Mouse (Mus musculus) splenic B cell, adult 2 months (primary cell): ENCODE results near the gene Ube2q1.

ENCODE experiments used
- DNase-seq: peaks from one replicate; pipeline ENCODE4 v3.0.0-alpha.2; 2011; ENCODE audit warnings: low read depth, low spot score
- H3K27me3 ChIP-seq: 2 replicates; pipeline ENCODE4 v1.6.1; 2012; ENCODE audit warnings: mild to moderate bottlenecking, low read length, moderate library complexity, mixed read lengths; ENCODE audit not compliant: control insufficient read depth, poor library complexity, insufficient read depth, severe bottlenecking
- H3K36me3 ChIP-seq: 2 replicates; pipeline ENCODE4 v1.6.1; 2012; ENCODE audit warnings: mild to moderate bottlenecking, low read length, moderate library complexity, mixed read lengths; ENCODE audit not compliant: control insufficient read depth, poor library complexity, insufficient read depth, severe bottlenecking

The Ube2q1 gene

DNA sequence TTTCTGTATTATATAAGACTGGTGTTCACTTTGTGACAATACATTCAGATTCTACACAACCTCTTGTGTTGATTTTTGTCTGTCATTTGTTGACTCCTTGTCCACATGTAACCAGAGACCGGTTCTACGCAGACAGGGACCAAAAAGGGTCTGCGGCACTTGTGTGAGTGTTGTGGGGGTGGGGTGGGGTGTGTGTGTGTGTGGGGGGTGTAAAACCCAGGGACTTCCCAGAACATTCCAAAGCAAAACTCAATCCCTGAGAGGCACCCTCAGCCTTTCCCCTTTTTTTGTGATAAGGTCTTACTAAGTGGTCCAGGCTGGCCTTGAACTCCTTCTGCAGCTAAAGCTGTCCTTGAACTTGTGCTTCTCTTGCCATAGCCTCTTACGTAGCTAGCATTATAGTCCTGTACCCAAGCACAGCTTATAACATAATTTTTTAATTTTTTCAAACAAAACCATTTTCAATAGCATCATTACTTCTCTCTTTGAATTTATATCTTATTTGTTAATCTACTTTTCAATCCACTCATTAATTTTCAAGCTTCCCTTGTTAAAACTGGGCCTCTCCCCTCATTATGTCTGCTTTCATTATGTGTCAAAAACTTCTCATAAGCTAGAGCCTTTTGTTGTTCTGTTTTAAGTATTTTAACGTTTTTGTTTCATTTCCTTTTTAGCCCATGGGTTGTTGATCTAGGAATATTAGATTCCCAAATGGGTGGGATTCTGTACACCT is 27.5 kb downstream of the Ube2q1 start:
- no peak for DNase-seq
- no peaks in the 10 kb centered on the region for H3K36me3 ChIP-seq
- H3K27me3 ChIP-seq = no peaks in the 10 kb centered on the region

DNA sequence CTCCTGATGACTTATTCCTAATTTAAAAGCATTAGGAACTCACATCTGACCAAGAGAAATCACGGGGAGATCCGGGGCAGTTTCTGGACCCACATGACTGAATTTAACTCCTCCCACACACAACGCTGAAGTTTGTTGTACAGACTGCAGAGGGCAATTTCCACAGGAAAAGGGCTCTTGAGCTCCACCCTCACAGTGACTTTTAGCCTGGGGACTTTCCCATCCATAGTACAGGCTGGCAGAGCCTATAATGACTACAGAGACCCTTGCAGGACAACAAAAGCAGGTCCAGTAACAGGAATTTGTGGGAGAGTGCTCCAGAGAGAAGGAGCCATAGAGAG is 28.1 kb downstream of the Ube2q1 start:
- DNase-seq = peak; percentile 84
- Histone ChIP-seq H3K27me3 (no peaks in the 10 kb centered on the region), H3K36me3 (no peaks in the 10 kb centered on the region)

DNA sequence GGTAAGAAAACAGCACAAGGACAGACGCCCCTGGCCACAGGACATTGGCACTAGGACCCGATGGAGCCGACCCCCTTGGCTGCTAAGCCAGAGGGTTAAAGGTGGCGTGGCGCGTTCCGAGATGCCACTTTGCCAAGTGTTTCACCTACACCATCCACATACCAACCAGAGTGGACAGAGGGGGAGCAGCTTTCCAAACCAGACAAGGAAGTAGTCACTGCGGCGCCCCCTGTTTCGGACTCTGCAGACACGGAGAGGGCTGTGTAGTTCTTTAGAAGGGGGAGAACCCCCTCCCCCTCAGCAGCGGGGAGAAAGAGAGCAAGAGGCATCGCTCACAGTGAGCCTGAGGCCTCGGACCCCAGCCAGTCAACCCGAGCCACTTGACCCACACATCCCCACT is 29.5 kb downstream of the Ube2q1 start:
- H3K36me3 ChIP-seq = no peaks in the 10 kb centered on the region
- H3K27me3 ChIP-seq = no peaks in the 10 kb centered on the region
- DNase-seq = no peak

DNA sequence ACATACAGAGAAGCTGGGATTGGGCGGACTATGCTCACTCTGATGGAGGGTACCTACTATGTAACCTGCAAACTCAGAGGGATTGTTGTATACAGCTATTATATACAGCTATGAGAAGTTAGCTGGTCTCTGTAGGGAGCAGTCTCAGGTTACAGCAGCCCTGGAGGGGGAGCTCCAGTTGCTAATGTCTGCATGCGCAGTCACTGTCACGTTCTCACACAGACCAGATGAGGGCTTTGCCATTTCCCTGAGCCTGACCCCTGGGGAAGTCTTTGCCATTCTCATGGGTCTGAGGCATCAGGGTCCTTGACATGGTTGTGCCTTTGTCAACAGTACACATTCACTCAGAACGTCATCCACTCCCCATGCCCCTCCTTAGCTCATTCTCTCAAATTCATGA is 31.8 kb downstream of the Ube2q1 start:
- no peaks in the 10 kb centered on the region for H3K36me3 ChIP-seq
- DNase-seq = no peak
- no peaks in the 10 kb centered on the region for H3K27me3 ChIP-seq

DNA sequence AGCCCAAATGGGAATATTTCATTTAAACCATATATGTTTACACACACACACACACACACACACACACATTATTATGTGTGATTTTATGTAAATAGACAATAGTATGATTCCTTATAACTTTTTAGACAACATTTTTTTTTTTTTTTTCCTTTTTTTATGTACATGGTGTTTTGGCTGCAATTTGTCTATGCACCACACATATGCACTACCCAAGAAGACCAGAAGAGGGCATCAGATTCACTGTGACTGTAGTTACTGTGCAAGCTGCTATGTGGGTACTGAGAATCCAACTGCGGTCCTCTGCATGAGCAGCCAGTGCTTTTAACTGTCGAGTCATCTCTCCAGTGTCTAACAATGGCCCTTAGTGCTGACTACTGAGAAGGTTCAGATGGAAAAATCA is 33.3 kb downstream of the Ube2q1 start:
- Histone ChIP-seq H3K36me3 (no peaks in the 10 kb centered on the region), H3K27me3 (no peaks in the 10 kb centered on the region)
- peak; percentile 70 for DNase-seq

DNA sequence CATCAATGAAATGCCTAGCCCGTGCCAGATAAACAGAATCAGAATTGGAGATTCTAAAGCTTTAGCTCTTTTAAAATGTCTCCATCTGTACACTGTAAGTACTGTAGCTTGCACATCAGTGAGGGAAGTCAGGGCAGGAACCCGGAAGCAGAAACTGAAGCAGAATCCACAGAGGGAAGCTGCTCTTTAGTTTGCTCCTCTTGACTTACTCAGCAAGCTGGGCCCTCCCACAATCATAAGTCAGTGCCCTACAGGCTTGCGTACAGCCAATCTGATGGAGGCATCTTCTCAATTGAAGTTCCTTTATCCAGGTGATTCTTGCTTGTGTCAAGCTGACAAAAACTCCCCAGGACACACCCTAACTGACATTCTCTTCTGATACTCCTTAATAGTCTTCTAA is 33.8 kb downstream of the Ube2q1 start:
- Histone ChIP-seq H3K36me3 (no peaks in the 10 kb centered on the region), H3K27me3 (no peaks in the 10 kb centered on the region)
- DNase-seq = no peak

DNA sequence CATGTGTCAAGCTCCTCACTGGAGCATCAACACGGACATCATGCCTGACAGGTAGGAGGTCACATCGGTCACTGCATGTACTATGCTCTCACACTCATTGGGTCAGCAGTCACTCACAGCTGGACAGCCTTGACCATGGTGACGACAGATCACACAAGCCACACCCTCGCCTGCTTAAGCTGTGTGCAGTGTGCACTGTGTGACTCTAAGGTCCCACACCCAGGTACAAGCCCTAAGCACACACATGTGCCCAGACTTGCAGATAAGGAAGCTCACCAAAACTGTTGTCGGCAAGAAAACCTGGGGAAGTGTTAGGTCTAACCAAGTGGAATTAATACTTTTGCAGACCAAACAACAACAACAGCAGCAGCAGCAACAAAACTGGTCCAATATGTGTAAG is 34.5 kb downstream of the Ube2q1 start:
- Histone ChIP-seq H3K27me3 (no peaks in the 10 kb centered on the region), H3K36me3 (no peaks in the 10 kb centered on the region)
- no peak for DNase-seq

DNA sequence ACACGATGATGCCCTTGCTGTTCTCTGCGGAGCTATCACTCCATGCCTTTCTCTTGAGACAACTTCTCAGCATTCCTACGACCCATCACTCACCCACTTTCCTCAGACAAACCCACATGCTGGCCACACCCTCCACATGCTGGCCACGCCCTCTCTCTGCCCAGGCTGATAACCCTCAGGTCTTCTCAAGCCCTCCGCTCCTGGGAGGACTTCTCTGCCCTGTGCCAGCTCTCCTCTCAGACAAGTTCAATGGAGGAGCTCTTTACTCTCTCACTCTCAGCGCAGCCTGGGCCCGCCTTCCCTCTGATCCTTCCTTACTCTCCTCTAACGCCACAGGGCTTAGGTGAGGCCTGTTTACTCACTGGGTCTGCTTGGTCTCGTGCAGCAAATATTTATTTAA is 35.2 kb downstream of the Ube2q1 start:
- no peaks in the 10 kb centered on the region for H3K27me3 ChIP-seq
- H3K36me3 ChIP-seq = no peaks in the 10 kb centered on the region
- DNase-seq = no peak

DNA sequence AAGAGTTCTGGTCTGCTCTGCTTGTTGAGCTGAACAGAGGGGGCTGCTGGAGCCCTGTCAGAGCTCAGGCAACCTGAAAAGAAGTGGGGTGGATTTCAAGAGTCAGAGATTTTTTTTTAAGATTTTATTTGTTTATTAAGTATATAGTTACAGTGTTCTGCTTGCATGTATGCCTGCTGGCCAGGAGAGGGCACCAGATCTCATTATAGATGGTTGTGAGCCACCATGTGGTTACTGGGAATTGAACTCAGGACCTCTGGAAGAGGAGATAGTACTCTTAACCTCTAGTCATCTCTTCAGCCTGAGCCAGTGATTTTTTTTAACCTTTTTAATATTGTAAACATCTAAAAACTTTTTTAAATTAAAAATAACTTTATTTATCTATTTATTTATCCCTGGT is 37.4 kb downstream of the Ube2q1 start:
- H3K27me3 ChIP-seq = no peaks in the 10 kb centered on the region
- DNase-seq = peak; percentile 46
- H3K36me3 ChIP-seq = no peaks in the 10 kb centered on the region

DNA sequence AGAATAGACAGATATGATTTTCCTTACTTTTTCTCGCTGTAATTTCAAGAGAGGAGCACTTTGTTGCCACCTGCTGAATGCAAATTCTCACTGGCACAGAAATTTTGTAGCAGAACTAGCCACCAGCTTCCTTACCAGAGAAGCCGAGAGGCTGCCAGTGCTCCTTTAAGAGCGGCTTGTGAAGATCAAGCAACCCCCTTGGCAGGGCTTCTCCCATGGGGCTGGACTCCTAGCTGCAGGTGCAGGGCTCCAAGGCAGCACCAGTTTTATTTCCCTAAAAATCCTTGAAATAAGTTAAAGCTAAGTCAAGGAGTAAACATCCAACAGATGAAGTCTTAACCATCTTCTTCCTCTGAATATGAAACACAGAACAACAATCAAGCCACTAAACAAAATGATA is 38.8 kb downstream of the Ube2q1 start:
- DNase-seq = no peak
- H3K27me3 ChIP-seq = no peaks in the 10 kb centered on the region
- H3K36me3 ChIP-seq = no peaks in the 10 kb centered on the region

DNA sequence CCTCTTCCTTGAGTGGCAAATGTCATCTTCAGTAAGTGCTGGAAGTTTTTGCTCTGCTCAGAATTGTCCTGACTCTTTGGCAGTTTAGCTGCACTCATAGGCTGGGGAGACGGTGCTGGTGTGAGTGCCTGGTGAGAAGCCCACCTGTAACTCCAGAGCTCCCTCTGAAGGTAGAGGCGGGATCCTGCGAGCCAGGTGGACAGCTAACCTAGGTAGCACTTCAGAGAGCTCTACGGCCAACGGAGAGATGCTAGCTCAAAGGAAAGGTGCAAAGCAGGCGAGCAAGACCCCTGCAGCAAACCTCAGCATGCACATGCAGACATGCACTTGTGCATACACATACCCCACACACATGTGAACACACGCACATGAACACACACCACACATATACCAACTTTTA is 40.6 kb downstream of the Ube2q1 start:
- H3K27me3 ChIP-seq = no peaks in the 10 kb centered on the region
- DNase-seq = no peak
- no peaks in the 10 kb centered on the region for H3K36me3 ChIP-seq

DNA sequence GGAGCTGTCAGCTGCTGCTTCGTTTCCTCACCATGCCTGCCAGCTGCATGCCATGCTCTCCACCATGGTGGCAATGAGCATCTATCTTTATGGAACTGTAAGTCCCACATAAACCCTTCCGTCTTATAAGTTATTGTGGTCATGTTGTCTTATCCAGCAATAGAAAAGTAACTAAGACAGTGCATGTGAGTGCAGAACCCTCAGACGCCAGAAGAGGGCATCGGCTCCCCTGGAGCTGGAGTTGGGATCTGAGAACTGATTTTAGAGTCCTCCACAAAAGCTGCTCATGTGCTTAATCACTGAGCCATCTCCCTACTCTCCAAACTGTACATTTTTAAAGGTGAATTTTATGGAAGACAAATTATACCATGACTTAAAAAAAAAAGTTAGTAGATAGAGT is 43.6 kb downstream of the Ube2q1 start:
- Histone ChIP-seq H3K27me3 (no peaks in the 10 kb centered on the region), H3K36me3 (no peaks in the 10 kb centered on the region)
- DNase-seq = peak; percentile 34

DNA sequence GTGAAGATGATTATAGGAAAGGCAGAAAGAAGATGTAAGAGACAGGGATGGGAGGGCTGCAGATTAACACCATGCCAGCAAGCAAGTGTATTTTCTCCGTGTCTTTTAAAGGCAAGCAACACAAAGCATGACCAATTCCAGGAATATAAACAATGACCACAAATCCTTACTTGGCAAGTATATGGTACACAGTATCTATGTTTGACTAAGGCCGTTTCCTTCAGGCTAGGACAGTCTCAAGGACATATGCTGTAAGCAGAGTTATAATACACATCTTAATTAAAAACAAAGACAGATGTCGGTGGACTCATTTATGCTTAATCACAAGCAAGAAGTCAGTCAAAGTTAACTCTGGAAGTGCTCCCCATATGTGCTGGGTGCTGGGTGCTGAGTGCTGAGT is 45.2 kb downstream of the Ube2q1 start:
- H3K27me3 ChIP-seq = no peaks in the 10 kb centered on the region
- DNase-seq = no peak

DNA sequence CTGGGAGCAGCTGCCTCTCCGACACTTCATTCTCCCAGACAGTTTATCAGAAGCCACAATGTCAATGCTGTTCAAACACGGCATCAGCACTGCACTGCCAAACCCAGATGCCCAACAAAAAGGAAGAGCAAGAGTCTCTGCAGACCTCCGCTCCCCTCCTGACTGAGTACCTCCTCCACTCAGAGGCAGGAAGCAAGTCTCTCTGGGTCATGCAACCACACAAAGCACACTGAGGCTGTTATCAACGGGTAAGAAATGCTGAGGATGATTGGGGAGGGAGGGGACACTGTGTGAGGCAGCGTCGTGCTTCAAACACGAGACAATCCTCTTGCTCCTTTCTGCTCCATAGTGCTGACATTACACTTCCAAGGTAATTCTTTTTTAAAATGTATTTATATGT is 46.5 kb downstream of the Ube2q1 start:
- H3K36me3 ChIP-seq = no peaks in the 10 kb centered on the region
- no peaks in the 10 kb centered on the region for H3K27me3 ChIP-seq
- DNase-seq = no peak

More for the DNA sequence above, 45.2 kb downstream of the Ube2q1 start:
- H3K36me3 ChIP-seq = no peaks in the 10 kb centered on the region

DNA sequence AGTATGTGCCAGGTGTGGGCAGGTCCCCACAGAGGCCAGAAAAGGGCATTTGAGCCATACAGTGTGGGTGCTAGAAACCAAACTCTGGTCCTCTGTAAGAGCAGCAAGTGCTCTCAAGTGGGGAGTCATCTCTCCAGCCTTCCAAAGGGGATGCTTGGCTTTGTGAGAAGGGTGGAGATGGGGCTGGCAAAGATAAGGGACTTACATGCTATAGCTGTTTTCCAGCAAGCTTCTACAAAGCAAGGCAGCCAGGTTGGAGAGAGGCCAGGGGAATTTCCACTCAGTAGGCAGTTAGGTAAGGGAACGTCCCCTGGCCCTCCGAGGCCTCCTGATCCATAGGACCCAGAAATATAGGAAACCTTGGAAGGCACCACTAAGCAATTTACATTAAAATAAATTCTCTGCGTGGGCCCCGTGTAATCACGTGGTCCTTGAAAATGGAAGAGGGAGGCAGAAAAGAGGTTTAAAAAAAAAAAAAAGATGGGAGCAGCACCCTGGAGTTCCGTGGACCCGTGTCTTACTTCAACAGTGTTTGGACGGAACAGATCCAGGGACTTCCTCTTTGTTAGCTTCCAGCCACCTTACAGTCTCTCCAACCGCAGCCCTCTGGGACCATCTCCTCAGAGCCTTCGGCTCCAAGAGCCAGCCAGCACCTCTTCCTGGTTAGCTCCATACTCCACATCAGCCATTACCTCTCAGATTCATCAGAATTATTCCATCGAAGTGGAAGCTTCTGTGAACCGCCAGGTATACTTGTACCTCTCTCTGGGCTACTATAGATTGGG is 47.1 kb downstream of the Ube2q1 start:
- H3K36me3 ChIP-seq = no peaks in the 10 kb centered on the region
- DNase-seq = no peak
- no peaks in the 10 kb centered on the region for H3K27me3 ChIP-seq
